Mouse (Mus musculus): ENCODE results near the gene Frrs1. TPM values are rescaled to one million over a fixed set of nuclear protein-coding genes. Genes with fewer than 3 reads are reported as not detected.
"Not testable (repeated sequence)": the region's sequence is repeated elsewhere in the genome, so short reads cannot be mapped to it uniquely, and the experiment has no call there.

The Frrs1 gene
- 1 to 10 TPM in 1 of 2 experiments, under 1 TPM in 1; 0.74 to 1.3 TPM for total RNA-seq (2021)
- long read RNA-seq, result 0 reads

DNA sequence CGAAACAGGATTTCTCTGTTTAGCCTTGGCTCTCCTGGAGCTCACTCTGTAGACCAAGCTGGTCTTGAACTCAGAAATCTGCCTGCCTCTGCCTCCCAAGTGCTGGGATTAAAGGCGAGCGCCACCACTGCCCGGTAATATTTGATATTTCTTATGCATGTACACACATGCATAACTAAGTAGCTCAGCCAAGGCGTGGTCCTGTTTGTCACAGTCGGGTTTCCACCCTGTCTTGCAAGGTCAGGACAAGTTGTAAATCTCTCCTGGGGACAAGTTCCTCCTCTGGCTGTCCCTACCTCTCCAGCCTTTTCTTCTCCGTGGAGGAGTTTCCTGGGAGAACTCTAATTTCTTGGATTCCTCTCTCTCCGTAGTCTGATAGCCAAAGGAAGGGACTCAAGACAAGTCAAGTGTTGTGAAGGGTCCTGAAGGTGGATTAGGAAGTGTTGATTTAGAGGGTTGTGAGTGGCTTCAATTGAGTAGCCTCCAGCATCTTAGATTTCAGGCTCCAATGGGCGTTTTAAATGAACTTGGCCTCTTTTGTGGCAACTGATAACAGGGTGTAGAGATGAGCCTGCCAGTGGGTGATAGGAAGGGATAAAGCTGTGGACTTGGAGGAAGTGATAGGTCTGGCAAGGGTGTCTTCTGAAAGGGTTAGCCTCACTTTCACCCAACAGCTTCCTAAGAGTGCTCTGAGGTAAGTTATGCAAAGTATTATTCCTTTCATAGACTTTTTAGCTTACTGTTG is at the start of gene Frrs1:
Gene Frrs1 (plus strand): TSS at position 524 of the 745 bp plus-strand sequence.
- DNase-seq (ENCODE audit: low spot score in 2 of 2), result no peak

DNA sequence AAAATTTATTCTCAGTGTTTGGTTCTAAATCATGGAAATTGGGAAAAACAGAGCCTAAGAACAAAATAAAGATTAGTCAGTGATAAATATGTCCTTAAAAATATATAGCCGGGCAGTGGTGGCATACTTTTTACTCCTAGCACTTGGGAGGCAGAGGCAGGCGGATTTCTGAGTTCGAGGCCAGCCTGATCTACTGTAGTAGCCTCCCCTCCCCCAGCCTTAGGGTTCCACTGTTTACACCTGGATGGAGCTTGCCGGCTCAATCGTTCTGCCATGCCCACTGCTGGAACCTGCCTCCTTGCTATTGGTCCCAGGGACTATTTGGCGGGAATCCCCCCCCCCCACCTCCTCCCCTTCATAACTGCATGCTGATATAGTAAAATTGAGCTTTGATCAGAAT is 48.9 kb upstream of the Frrs1 start:
- DNase-seq (ENCODE audit: low spot score in 2 of 2), result not testable (repeated sequence)

DNA sequence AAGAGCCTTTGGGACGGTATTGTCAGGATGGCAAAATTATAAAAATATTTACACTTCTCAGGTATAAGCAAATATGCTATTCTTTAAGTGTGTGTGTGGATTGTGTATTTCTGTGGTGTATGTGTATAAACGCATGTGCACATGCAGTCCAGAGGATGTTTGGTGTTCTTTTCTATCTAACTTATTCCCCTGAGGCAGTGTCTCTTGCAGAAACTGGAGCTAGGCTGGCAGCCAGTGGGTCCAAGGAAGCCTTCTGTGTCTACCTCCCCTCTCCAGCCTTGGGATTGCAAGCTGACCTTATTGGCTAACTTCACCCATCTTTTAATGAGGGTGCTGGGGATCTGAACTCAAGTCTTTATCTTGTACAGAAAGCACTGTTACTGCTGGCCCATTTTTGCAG is 46.3 kb upstream of the Frrs1 start:
- no peak for DNase-seq (ENCODE audit: low spot score in 2 of 2)

DNA sequence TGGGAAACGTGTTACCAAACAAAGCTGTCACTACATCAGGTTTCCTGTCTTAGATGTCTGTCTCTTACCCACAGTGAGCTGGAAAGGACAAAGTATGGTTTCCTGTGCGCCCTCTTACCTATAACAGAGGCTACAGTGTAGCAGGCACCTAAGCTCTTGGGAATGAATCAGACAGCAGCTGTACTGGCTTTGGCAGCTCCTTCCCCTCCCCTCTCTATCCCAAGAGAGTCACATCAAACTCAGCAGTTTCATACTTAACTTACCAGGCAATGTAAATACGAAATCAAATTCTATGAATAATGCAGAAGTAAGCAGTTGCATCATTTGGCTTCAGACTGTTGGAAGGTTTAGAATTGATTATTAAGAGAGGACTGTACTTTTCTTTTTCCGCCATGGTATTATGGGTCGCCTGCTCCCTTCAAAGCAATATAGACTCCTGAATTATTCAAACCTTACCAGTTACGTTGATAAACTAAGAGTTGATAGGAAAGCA is 43.9 kb upstream of the Frrs1 start:
- no peak for DNase-seq (ENCODE audit: low spot score in 2 of 2)

DNA sequence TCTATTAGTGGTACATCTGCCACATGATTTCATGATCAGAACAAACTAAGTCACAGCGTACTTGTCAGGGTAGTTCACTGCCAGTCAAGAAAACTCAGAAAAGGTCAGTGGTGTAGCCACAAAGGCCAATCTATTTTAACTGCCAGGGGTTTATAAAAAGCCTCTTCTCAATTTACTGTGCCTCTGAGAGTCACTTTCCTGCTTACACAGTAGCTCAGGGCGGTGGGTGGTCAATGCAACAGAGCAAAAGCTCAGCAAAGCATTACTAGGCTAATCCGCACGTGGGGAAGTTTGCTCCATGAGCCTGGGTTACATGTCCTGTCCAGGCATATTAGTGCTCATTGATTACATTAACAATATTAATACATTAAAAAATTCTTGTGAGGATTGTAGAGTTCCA is 43.3 kb upstream of the Frrs1 start:
- no peak for DNase-seq (ENCODE audit: low spot score in 2 of 2)

DNA sequence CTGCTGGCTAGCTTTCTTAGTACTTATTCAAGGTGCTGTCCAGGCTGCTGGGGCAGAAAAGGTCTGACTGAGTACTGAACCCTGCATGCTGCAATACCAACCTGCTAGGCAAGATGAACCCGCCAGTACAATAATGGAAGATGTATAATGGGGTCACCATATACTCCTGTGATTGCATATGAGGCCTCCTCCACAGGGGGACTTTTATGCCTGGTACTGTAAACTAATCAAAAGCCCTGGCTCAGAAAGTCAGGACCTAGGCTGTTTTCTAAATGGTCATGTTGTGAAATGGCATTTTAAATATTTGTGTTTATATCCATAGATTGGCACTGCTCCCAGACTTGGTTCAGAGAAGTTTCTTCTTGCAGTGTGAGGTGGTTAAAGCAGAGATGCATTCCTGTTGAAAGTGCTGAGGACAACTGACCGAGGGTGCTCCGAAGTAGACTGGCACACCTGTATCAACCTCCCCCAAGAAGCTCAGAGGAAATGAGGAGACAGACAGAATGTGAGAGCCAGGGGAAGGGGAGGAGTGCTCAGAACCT is 42.5 kb upstream of the Frrs1 start:
- no peak for DNase-seq (ENCODE audit: low spot score in 2 of 2)

DNA sequence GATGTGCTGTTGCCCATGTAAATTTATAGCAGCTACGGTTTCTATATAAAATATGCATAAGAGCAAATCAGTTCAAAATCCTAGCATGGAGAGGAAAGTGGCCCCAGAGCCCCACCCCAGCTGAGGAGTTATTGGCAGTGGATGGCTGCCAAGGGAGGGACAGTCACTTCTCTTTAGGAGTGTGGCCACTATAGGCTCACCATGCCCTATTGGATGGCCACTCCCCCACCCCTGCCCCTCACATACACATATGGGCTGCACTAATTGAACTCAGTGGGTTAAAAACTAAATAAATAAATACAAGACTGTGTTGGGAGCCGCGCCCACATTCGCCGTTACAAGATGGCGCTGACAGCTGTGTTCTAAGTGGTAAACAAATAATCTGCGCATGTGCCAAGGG is 42.0 kb upstream of the Frrs1 start:
- no peak for DNase-seq (ENCODE audit: low spot score in 2 of 2)

DNA sequence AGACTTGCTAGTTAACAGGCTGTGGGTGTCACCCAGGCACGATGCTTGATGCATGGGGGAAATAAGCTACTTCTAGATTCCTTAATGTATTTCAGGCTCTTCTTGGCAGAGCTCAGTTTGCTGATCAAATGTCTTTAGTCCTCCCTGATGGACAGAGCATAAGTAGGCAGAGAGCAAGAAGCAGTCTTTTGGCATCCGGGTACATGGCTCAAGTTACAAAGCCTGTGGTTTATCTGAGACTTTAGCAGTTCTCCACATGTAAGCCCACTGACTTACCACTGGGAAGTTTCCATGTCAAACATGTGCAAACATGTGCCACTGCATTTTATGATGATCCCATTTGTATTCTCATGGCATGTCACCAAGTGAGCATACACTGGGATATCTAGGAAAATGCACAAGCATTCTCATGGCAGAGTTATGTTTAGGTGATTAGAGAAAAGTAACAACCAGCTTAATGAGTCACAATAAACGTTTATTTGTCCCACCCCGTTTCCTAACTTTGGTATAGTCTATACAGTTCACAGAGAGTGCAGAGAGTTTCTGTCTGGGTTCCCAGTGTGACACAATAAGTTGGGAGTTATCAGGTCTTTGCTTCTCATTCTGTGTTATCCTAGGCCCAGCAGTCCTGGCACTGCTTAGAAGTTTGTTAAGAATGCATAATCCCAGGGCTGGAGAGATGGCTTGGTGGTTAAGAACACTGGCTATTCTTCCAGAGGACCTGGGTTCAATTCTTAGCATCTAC is 32.6 kb upstream of the Frrs1 start:
- no peak for DNase-seq (ENCODE audit: low spot score in 2 of 2)

DNA sequence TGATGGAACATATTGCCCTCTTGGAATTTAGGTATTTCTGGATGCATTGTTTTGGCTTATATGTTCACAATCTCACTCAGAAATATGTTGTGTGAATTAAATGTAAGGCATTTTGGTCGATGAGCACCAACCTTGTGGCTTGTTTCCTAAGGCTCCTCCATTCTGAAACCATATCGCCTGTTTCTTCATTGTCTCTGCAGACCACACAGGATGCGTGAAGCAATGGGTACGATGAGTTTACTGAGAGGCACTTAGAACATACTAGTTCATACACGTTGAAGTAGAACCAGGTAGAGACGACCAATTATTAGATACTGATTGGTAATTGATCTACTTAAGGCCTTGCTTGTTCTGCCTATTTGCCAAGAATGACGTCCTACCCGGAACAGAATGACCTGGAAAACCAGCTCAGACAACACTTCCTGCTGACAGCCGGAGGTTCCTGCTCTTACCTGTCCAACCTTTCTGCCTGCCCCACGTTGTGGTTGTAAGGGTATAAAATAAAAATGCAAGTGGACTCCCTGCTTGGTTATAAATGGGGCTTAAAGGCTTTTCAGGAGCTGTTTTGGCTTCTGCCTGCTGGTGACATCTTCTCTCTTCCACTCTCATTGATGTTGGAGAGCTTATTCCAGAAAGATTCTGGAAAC is 29.9 kb upstream of the Frrs1 start:
- no peak for DNase-seq (ENCODE audit: low spot score in 2 of 2)

DNA sequence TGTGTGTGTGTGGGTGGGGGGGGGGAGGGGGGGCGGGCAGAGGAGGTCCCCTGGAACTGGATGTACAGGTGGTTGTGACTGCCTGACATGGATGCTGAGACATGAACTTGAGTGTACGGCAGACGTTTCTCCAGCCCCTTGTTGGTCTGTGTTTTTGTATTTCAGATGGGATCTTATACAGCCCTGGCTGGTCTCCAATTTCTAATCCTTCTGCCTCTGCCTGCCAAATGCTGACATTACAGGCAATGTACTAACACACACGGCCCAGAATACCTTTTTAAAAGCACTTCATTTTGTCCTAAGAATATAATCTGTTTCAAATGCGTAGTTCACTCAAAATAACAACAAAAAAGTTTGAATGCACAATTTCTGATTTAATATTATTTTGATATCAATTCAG is 27.9 kb upstream of the Frrs1 start:
- no peak for DNase-seq (ENCODE audit: low spot score in 2 of 2)

DNA sequence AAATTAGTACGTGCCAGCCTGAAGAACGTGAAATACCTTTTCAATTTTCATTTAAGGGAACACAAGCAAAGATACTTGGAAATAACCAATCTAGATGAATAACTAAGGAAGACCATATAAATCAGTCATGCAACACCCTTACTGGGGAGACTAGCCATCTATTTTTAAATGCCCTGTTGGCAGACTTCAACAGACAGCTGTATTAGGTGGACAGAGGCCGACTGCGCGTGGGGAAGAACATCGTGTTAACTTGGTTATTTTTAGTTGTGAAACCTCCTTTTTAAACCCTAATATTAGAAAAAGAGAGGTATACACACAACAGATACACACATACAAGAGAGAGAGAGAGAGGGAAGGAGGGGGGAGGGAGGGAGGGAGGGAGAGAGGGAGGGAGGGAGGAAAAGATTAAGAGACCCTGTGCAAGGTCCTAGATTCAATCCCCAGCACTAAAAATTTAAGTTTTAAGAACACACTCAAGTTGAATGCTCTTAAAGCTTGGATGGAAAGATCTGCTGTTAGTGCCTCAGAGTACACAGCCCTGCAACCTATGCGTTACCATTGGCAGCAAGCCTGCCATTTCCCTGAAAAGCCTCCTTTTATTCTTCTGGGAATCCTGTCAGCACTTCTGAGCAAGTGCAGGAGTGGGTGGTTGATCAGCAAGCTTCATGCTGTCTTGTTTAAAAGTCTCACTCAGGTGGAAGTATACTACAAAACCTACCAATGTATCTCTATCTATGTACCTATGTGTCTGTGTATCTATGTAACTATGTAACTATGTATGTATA is 26.5 kb upstream of the Frrs1 start:
- DNase-seq (ENCODE audit: low spot score in 2 of 2), result peak in 1 of 2 experiments; percentile 15

DNA sequence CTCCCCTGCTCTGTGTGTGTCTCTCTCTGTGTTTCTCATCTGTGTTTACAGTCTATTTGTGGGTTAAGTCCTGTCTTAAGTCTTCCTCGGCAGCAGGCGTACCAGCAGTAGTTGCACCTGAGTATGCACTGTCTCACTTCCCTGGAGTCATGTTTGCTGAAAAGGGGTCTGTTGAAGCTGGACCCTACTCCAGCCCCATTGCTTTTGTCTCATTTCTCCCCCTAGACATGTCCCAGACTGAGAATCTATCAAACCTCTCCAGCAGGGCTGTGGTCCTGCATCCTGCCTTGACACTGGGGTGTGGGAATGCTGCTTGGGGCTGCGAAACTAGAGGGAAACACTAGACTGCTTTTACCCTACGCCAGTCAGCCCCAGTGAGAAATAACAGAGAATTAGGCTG is 25.8 kb upstream of the Frrs1 start:
- no peak for DNase-seq (ENCODE audit: low spot score in 2 of 2)

DNA sequence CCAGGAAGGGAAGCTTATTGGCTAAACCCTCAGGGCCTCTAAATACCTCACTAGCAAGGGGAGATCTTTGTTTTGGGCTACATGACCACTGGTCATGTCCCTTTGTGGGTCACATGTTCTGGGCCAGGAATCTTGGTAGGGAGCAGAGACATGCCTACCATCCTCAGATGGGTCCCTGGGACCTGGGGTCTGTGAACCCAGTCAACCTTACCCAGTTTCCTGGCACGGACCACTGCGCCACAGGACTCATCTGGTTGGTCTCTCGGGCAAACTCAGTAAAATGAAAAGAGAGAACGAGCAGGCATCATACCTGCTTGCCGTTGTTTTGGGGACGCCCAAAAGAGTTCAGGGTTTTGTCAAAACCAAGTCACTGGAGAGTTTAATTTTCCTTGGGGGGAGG is 25.0 kb upstream of the Frrs1 start:
- DNase-seq (ENCODE audit: low spot score in 2 of 2), result no peak

DNA sequence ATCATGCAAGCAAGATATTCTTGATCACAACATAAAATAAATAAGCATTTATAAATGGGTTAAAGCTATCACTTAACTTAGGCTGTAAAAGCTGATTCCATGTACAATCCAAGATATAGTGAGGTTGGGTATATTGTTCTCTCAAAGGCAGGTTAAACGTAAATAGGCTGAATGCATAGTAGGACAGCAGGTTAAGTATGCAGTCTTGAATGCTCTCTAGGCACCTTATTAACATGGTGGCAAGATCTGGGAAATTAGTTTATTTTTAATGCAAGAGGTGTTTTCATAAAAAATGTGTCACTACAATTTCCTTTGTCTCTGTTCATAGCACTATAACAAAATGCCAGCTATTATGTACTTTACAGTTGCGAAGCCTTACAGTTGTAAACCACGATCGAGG is 23.9 kb upstream of the Frrs1 start:
- no peak for DNase-seq (ENCODE audit: low spot score in 2 of 2)

DNA sequence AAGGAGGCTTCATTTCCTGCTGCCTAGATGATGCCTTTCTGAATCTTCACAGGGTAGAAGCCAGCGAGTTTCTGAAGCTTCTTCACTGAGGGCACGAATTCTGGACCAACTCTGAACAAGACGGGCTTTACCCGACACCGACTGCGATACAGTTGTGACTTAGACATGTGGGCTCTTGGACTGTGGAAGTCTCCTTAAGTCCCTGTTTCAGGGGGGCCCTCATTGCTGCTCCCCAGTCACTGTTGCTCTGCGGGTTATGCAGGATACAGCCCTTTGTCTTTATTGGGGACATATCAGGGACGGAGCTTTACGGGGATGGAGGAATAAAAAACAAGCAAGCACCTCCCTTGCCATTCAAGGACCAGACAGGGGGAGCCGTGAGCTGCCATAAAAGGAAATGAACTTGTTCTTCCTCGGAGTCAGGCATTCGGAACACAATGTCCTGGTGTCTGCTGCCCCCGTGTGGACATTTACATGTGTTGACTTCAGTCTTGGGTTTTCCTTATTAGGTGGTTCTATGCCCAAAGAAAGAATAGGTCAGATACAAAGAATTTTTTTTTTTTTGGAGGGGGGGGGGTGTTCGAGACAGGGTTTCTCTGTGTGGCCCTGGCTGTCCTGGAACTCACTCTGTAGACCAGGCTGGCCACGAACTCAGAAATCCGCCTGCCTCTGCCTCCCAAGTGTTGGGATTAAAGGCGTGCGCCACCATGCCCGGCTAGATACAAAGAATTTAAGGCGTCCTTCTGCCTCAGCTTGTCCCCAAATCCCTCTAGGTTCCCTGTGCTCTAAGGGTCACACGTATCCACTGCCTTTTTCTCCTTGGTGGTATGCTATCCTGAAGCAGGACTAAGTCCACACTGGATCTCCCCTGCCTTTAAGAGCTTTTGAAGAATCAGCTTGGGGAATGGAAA is 23.2 kb upstream of the Frrs1 start:
- peak; percentile 83 to 95 for DNase-seq (ENCODE audit: low spot score in 2 of 2)

DNA sequence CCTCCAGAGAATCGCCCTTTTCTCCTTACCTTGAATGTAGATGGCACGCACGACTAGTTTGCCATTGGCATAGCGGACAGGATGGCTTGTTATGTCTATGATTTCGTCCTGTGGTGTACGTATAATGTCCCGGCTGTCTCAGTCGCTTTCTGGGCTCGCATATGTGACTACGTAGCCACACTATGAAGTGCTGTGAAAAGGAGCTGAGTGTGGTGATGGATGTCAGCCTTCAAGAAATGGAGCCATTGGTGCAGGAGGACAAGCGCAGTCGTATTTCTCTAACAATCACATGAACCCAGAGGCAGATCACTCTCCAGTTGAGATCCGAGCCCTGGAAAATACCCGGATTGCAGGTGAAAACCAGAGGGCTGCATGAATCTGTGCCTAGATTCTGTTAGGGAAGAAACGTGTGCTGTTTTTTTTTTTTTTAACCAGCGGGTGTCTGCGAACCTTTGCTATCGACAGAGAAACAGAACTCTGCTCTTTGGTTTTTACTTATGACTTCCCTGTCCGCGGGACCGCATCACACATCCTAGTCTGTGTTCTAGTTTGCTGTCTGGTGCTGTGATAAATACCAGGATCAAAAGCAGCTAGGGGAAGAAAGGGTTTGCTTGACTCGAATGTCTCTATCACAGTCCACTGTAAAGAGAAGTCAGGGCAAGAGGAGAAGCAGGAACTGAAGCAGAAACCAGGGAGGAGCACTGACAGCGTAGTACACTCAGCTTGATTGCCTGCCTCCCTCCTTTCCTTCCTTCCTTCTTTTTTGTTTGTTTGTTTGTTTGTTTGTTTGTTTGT is 22.4 kb upstream of the Frrs1 start:
- DNase-seq (ENCODE audit: low spot score in 2 of 2), result no peak

DNA sequence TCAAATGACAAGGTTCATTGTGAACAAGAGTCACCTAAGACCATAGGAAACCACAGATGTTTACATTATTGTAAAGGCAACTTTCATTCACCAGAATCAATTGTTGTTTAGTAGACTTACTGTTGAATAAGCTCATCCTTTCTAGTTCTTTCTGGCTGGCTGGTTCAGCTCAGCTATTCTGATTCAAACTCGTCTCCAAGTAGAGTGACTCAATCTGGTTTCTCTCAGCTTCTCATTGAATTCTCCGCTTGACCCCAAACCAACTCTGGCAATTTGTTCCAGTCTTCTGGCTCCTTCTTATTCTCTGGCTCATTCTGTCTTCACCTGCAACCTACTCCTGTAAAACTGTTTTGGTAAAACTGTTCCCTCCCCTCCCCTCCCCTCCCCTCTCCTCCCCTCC is 18.0 kb upstream of the Frrs1 start:
- no peak for DNase-seq (ENCODE audit: low spot score in 2 of 2)

DNA sequence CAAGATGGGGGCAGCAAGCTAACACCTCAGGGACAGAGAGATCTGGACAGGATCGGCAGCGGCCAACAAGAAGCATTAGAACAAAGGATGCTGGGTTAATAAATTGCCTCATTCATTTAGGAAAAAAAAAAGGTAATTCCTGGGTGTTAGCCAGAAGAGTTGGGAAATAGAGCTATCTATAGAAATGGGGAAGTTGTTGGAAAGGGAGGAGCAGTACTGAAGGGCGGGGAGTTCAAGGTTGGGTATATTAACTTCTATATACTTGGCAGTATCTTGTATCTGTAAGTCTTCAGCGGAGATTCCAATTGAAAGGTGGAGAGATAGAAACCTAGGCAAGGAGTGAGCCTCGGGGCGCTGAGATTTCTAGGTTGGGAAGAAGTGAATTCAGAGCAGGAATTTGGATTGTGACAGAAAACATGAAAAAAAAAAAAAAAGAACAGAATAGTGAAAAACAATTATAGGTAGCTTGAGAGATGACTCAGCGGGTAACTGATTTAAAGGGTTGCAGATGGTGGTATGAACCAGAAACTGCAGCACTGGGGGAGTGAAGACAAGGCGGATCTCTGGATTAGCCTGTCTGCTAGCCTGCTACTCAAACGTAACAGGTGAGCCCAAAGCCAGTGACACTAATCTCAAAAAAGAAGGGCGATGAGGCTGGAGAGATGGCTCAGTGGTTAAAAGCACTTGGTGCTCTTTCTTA is 14.2 kb upstream of the Frrs1 start:
- no peak for DNase-seq (ENCODE audit: low spot score in 2 of 2)

DNA sequence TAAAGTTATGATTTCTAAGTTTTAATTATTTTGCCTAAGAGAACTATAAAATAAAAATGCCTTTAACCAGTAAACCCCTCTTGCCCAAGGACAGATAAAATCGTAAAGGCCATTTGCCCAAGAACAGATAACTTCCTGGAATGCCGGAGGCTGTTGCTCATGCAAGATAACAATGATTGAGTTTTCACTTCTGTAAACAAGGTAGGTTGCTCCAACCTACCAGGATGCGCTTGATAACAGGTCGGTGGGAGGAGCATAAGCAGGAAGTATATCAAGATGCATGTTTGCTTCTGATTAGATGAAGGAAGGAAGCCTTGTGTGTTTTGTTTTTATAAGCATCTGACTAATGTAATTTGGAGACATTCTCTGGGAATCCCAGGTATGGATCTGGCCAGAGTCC is 13.2 kb upstream of the Frrs1 start:
- DNase-seq (ENCODE audit: low spot score in 2 of 2), result no peak
